Mouse (Mus musculus) adrenal gland, postnatal 36 days (tissue): ENCODE measurements around the gene Mpc2. TPM values are rescaled to one million over a fixed set of nuclear protein-coding genes. Genes with fewer than 3 reads are reported as not detected.

Experiments used
- DNase-seq, 2 experiments: peaks; one replicate each; pipeline ENCODE4 v3.0.0; 2021; ENCODE audit warnings: mixed read lengths in 1 of 2
- long read RNA-seq, 2 experiments: library from polyadenylated mRNA; stranded (forward); transcript quantifications; one replicate each; pipeline ENCODE4 v2.0.0; 2021; ENCODE audit warnings: borderline sequencing depth in 2 of 2
- total RNA-seq, 2 experiments: library from RNA; stranded (reverse); gene quantifications; 2 replicates each; pipeline ENCODE4 v1.2.3; 2021

Mpc2 gene
- total RNA-seq = 100 to 1,000 TPM; 264 to 303 TPM
- long read RNA-seq, experiment 1, transcript Mpc2-201 (5 exons, 1,025 nt) = major isoform, 385 of 400 reads
- long read RNA-seq, experiment 1, partial matches to known transcripts = 5 of 400 reads
- long read RNA-seq, experiment 1, other reads (novel, unspliced or antisense) = 6 of 400 reads
- long read RNA-seq, experiment 2, transcript Mpc2-201 (5 exons, 1,025 nt) = major isoform, 269 of 283 reads
- long read RNA-seq, experiment 2, partial matches to known transcripts = 4 of 283 reads
- long read RNA-seq, experiment 2, other reads (novel, unspliced or antisense) = 8 of 283 reads

DNA sequence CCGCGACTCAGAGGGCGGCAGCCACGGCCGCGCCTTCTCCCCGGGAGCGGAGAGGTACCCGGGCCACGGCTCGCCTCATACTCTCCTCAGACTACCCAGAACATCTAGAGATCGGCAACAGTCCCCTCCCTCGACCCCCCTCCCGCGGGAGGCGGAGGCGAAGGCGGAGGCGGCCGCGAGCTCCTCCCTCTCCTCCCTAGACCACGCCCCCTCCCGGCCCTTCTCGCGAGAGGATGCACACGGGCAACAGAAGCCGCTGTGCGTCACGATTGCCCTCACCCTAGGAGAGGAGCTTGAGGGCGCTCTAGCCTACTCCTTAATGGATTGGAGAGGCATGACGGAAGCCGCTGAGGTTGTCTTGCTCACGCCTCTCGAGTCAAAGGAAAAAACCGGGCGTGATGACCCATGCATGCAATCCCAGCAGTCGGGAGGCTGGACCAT lies at the start of gene Mpc2, which contains the start of gene Dcaf6:
Mpc2 (plus strand) TSS at position 278 of the 441 bp plus-strand sequence.
Dcaf6 (minus strand) TSS at position 116 of the 441 bp plus-strand sequence.
- DNase-seq = peak; percentile 100

DNA sequence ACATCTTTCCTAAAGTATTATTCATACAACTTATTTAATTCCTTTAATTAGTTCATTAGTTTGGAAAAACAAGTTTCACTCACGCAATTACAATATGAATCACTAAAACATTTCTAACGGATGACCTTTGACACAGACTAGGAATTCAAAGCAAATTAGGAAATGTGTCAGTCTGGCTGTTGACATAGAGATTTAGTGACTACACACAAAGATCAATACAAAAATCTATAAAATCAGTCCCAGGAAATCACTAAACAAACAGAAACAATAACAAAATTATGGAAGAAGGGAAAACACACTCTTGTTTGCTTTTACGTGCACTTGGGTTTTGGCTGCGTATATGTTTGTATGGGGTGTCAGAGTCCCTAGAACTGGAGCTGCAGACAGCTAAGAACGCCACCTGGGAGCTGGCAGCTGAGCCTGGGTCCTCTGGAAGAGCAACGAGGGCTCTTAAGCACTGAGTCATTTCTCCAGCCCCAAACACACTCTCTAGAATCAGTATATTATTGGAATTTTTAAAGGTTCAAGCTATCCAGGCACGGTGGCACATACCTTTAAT lies 39.0 kb upstream of the Mpc2 start:
- DNase-seq = no peak

DNA sequence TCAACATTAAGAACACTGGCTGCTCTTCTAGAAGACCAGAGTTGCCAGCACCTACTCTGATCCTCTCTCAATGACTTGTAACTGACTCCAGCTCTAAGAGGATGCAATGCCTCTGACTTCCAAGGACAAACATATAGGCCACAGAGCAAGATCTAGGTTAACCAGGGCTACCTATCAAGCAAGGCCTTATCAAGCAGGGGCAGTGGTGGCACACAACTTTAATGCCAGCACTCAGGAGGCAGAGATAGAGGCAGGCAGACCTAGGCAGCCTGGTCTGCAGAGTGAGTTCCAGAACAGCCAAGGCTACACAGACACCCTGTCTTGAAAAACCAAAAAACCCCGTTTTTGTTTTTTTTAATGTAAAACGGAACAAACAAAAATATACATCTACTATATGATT lies 34.2 kb upstream of the Mpc2 start:
- DNase-seq = no peak

DNA sequence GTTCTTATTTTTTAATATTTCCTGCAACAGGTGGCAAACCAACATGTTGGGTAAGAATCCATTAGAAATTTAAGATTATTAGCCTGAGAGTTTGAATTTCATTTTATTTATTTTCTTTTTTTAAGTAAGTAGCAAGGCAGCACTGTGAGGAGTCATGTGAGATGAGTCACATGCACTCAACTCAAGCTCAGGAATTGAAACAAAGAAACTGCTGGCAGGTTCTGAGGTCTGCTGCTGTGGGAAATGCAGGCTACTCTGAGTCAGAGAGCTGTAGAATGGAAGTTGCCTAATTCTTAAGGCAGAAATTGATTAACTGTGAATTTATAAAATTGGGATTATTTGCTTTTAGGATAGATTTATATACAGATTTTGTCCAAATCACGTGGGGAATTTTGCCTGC lies 27.6 kb upstream of the Mpc2 start:
- peak in 1 of 2 experiments; percentile 13 for DNase-seq

DNA sequence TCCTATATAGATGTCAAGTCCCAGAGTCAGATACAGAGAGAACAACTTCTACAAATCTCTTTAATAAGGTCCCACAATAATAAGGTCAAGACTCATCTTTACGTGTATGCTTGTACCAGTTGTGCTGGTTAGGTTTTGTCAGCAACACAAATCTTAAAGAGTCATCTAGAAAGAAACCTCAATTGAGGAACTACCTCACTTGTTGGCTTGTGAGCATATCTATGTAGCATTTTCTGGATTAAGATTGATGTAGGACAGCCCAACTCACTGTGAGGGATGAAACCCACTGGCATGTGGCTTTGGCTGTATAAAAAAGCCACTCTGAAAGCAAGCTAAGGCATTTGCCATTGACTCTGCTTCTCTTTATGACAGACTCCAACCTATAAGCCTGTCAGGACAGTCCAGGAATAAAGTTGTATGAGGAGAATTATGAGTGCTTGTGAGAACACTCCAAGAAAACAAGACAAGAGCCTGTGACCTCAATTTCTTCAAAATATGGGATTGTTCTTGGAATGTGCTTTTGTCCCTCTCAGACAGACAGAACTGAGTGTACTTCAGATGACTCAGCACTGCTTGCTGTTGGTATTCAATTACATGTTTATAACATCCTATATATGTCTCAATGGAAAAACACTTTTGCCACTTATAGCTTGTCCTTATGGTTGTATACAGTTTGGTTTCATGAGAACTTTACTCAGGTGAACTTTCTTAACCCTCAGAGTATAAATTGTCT lies 22.0 kb upstream of the Mpc2 start:
- DNase-seq = no peak

DNA sequence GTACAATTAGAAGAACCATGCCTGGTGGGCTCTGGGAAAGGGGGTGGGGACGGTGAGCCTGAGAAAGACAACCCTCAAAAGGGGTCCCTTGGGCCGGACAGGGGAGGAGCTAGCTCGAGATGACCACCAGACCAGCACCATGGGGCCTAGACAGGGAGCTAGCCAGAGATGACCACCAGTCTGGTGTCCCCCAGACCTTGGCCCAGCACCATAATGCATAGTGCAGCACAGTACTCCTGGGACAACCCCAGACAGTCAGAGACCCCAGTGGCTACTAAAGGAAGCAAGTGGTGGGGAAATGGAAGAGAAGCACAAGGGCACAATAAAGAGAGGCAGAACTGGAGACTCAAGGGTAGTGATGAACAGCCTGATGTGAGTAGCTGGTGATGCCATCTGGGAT lies 19.6 kb upstream of the Mpc2 start:
- no peak for DNase-seq

DNA sequence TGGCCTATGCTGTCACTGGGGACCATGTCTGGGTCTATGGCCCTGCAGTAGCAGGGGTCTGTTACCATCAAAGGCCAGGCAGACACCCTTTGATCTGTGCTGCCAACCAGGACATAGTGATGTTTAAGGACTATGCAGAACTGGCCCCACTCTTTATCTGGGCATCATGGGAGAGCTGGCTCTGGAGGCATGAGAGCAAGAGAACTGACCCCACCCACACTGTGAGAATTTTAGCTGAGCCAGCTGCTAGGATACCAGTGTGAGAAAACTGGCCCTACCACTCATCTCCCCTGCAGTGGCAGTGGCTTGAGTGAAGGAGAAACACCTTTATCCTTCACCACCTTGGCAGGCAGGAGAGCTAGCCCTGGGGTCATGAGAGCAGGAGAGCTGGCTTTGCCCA lies 19.2 kb upstream of the Mpc2 start:
- no peak for DNase-seq

DNA sequence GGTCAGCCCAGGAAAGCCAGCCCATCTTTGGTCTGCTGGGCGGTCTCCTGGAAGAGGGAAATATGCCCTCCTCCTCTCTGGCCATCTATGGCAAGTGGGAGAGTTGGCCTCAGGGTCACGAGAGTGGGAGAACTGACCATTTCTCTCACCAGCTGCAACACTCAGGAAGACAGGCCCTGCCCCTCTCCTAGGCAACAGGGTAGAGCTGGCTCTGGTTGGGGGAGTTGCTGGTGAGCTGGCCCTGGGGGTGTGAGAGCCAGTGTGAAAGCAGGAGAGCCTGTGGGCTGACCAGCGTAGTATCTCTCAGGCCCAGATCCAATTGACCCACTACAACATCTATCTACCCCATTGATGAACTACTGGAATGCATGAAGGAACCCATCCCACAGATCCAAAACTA lies 18.7 kb upstream of the Mpc2 start:
- DNase-seq = no peak

DNA sequence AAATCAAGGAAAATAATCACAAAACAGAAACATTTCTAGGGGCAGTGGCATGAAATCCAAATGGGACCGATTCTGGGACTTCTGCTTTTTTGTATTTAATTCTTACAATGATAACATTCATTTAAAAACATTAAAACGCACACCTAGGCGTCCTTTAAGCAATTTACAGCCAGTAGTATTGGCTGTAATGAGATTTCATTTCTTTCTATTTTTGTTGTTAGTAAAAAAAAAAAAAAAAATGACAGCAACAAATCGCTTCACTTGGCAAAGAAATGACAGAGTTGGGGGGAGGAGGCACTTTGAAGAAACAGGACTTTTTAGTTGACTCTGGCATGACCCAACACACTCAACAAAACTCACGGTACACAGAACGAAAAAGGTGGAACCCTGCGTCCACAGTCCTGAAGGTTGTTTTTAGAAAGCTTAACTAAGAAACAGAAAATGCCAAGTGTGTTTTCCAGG lies 1.4 kb upstream of the Mpc2 start:
- no peak for DNase-seq

DNA sequence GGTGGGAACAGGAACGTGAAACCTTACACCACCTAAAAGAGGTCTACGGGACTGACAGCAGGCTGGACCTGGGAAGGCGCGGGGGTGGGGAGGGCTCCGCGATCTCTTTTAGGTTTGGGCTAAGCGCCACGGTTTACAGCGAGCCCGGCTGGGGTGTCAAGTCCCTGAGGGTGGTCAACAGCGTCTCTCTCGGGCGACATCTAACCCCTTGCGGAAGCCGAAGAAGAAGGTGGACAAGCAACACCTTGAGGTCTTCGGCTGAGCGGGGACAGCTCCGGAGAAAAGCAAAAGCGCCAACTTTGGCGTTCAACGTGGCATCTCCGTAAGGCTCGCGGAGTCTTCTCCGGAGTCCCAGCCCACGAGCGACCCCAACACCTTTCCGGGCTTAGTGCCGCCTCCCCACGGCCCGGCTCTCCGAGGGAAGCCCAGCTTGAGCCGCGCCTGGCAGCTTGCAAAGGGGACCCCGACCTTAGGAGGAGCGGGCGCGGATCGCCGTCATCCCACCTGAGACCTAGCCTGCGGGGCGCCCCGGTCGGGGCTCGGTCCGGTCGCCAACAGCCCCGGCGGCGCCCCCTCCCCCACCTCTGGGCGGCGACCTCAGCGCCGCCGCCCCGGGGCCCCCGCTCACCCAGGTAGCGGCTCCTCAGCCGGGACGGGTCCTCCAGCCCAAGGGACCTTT lies 795 bp upstream of the Mpc2 start:
- peak; percentile 65 to 77 for DNase-seq

DNA sequence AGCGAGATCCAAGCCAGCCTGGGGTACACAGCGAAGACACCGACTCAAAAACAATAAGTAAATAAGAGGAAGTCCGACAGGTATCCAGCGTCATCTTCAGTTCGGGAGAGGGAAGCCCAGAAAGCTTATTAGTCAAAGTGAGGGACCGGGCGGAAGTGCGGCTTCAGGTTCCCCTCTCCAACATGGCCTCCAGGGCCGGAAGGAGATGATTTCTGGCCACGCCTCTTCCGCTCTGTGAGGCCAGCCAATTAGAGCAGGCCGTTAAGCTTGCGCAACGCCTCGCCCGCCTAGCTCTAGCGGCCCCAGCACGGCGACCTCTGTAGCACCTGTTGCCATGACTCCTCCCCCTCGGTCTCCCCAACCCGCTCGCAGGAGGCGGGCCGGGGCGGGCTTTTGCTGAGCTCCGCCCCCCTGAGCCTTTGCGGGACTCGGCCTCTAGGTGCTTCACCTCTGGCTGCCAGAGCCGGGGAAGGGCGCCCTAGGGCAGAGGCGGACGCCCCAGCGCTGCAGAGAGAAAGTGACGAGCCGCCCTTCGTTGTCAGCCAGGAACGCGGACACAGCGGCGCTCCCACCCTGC lies 452 bp downstream of the Mpc2 start:
- peak; percentile 99 to 100 for DNase-seq

DNA sequence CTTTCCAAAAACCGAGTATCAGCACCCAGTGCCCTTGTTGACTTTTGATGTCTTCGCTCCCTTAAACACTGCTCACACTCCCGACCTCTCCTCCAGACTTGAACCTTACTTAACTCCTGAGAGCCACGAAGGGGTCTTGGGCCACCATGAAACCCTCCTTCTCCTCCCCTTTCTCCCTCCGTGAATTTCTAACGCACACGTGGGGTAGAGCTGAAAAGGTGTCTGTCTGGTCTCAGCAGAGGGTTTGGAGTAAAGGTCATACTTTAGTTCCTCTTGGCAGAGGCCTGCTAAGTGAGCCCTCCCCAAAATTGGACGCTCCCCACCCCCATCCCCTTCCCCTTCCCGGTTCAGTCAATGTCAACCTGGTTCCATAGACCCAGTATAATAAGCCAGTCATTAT lies 1.2 kb downstream of the Mpc2 start:
- peak; percentile 3 to 44 for DNase-seq

DNA sequence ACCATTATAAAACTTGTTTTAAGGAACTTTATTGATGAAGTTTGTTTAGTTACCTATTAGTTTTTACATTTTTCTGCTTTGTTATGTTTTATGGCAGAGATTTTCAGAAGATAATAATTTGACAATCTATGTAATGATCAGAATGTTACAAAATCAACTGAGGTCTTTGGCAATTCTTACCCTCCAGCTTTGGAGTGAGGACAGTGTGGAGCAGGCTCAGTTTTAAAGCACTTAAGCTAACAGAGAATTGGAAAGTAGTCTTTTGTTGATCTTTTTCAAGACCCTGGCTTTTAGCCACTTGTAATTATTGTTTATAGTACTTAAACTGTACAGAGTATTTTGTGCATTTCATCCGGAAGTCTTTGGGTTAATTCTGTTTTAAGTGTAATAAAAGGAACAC lies 2.4 kb downstream of the Mpc2 start:
- no peak for DNase-seq

DNA sequence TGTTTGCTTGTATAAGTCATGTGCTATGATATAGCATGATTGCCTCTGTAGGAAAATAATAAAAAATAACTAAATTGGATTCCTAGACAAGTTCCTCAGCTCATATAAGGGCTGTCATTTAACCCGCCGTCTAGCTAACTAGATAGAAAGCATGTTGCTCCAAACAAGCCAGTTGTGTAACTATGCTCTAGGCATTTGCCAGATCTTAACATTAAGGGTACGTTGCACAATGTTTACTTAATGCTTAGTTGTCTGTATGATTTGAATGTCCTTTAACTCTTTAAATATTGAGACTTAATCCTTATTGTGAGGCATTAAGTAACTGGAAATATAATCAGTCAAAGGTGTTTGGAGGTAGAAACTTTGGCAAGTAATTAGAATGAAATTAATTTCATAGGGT lies 4.1 kb downstream of the Mpc2 start:
- DNase-seq = no peak

DNA sequence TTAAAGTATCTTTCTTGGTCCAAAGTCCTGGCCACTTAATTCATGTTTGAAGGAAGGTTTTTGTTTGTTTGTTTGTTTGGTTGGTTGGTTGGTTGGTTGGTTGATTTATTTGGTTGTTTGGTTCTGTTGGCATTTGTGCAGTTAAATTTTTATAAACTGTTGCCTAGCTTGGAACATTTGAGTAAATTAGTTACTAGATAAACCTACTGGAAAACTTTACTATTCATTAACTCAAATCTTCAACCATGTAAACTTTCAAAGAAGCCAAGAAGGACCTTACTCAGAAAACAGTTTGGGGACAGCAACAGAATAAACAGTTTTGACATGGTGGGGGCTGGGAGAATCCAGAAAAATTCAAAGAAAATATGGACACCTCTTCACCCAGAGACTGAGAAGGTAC lies 8.5 kb downstream of the Mpc2 start:
- no peak for DNase-seq

DNA sequence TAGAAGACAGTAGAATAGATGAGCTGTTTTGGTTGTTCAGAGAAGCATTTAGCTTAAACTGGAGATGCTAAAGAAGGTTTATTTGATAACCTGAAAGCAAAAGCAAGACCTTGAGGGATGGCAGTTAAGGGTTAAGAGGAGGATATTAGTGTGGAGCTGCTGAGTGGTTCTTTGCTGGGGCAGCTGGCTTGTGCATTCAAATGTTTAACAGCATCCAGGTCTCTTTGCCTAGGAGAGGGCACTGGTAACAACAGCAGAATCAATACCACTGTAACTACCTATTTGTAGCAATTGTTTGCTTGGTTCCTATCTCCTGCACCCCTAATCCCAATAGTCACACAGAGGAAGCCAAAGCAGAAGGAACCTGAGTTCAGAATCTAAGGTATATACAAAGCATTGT lies 9.3 kb downstream of the Mpc2 start:
- no peak for DNase-seq

DNA sequence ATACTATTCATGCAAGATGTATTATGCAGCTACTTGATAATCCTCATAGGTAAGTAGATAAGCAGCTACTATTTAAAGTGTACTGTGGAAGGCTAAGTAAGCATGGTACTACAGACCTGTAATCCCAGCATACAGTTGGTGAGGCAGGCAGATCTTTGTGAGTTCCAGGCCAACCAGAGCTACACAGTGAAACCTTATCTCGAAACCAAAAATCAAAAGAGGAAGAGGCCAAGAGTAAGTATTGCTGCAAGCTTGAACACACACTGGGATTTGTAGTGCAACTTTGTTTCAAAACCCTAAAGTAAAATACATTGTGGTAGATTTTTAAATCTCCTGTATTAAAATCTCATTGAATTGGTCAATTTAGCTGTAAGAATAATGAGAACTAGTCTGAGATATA lies 11.1 kb downstream of the Mpc2 start:
- no peak for DNase-seq

DNA sequence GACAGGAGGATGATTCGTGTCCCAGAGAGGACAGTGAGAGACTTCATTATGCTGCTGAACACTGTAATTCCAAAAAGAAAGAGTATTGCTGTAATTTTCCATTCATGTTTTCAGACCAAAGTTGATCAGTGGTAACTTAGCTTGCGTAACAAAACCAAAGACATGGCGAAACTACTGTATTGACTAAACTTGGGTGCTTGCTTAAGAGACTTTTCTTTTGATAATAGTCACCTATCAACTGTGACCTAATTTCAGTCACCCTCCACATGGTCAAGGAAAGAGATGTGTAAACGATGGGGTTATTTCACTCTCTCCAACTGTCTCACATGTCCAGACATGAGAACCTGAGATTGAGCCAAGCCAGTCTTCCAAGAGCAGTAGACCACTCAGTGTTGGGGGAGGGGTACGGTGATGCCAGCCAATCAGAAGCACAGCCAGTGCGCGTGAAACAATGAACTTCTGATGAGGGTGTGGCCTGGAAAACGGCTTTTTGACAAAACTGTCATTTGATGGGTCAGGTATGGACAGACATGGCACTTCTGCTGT lies 24.3 kb downstream of the Mpc2 start, which contains the start of gene Adcy10:
Adcy10 (plus strand) TSS at position 496 of the 546 bp plus-strand sequence.
- DNase-seq = no peak

DNA sequence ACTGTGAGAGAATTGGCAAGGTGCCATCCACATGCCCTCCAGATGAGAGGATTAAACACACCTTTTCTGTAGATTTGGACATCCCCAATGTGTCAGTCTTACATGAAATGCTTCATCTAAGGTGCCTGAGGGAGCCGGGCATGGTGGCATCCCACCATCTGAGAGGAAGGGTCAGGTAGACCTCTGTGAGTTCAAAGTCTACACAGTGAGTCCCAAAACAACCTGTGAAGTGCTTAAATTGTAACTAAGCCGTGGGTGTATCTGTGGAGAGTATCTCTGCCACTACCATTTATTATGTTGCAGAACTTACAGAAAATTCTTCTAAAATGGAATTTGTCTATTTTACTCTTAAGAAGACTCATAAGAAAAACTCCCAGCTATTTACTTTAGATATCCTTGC lies 25.7 kb downstream of the Mpc2 start:
- DNase-seq = no peak

DNA sequence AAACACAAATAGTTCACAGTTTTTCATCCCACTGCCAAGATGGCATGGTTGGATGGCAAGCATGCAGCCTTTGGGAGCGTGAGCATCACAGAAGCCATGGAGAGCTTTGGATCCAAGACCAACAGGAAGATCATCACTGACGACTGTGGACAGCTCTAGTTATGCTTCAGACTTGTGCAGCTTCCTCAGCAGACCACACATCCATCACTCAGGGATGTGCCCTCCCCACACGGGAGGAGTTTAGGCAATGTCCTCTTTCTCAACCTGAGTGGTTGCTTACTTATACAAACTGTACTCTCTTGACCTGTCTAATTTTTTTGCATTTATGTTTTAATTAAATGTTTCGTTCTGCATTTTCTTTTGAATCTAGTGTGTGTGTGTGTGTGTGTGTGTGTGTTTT lies 28.8 kb downstream of the Mpc2 start:
- no peak for DNase-seq

DNA sequence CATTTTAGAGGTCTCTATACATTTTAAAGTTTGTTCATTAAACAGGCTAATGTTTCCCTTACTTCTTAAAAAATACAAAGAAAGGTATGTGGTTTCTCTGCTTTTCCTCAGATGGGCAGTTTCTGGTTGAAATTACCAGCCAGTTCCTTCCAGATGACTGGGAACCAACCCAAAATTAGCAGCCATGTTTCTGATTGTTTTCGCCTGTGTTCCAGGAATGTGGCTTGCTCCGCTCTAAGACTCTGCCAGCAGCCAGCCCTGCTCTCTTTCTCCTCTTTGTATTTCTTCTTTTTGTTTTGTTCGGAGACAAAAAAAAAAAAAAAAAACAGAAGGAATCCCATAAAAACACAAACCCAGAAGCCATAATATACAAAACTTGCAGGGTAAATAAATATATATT lies 38.4 kb downstream of the Mpc2 start:
- no peak for DNase-seq
